Comparison of ENCODE assay signal across 10 mouse cellular contexts in the genomic region with DNA sequence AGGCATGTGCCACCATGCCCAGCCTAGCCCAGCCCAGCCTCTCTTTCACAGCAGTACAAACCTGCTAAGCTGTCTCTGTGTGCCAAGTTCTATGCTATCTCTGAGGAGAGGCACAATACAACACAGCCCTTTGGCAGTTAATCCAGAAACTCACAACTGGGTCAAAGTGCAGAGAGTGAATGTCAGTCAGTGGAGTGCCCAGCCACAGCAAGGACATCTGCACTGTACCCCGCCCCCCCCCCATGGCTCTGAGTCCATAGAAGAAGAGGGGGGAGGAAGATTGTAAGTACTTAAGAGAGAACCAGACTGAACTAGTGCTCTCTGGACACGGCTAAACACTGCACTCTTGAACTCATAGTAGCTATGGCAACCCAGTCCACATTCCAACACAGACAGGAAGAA. TPM values are rescaled to one million over a fixed set of nuclear protein-coding genes. Genes with fewer than 3 reads are reported as not detected.
DNase-seq lines count a peak whose midpoint lies in the region; ATAC-seq and TF ChIP-seq lines count a peak whose summit lies in the region.
"Had no signal": no experiment of that assay in that cellular context is flagged by ENCODE, and none has a peak within 500 bp of the region (broad histone marks: within the 10 kb centered on the region; RNA-seq: fewer than 3 reads in every experiment).

No protein-coding gene starts in this region.

- no peaks in the 10 kb centered on the region for H3K27me3 ChIP-seq in lung, embryonic 16.5 days (ENCODE audit: control insufficient read depth, insufficient read depth, low read depth, low read length)

- DNase-seq in adrenal gland, postnatal 10 days, result peak; percentile 23
- no peak for DNase-seq in adrenal gland, postnatal 4 days (ENCODE audit: low spot score in 2 of 2)
- DNase-seq in adrenal gland, postnatal 36 days, result peak; percentile 12 to 50
- peak; percentile 81 for DNase-seq in kidney, adult 11 months
- no peak for DNase-seq in spleen, postnatal 14 days (ENCODE audit: low spot score in 2 of 2)
- DNase-seq in layer of hippocampus, adult 2 months (ENCODE audit: low spot score in 2 of 2), result no peak
- no peak for DNase-seq in MN1 (ENCODE audit: low spot score)

- no peak overlapping the region for H3K9ac ChIP-seq in lung, embryonic 16.5 days (ENCODE audit: low read length)

- no peaks in the 10 kb centered on the region for H3K9me3 ChIP-seq in lung, embryonic 16.5 days (ENCODE audit: control insufficient read depth, low read length)

- H3K4me2 ChIP-seq in lung, embryonic 16.5 days (ENCODE audit: low read depth, low read length), result no peak overlapping the region

- H3K36me3 ChIP-seq in lung, embryonic 16.5 days (ENCODE audit: control insufficient read depth, insufficient read depth, low read length), result no peaks in the 10 kb centered on the region

- no peak overlapping the region for H3K27ac ChIP-seq in lung, embryonic 16.5 days (ENCODE audit: low read length)
- H3K27ac ChIP-seq in layer of hippocampus, adult 2 months, result no peak overlapping the region

- no peak overlapping the region for H3K4me3 ChIP-seq in lung, embryonic 16.5 days (ENCODE audit: low read length)
- no peak overlapping the region for H3K4me3 ChIP-seq in layer of hippocampus, adult 2 months

- peaks cover 6% of the 10 kb centered on the region for H3K4me1 ChIP-seq in lung, embryonic 16.5 days (replicated peaks; ENCODE audit: control insufficient read depth, insufficient read depth, low read length)

- peak; percentile 85 for ATAC-seq in lung, embryonic 16.5 days (ENCODE audit: low read depth)

- 26% methylated on average over 2 of the region's 2 CpGs for WGBS in lung, embryonic 16.5 days

- no peak for TF ChIP-seq CTCF in layer of hippocampus, adult 2 months (conservative IDR thresholded peaks at IDR 0.05)

RNA-seq across cellular contexts. Expression of a gene that starts 55.3 kb away (rescaled TPM):
- total RNA-seq in adrenal gland, postnatal 10 days (2021), result not detected
- not detected for total RNA-seq in adrenal gland, postnatal 4 days (2021)
- total RNA-seq in adrenal gland, postnatal 36 days (2021), result not detected
- not detected in 2 replicates for polyA plus RNA-seq in lung, embryonic 16.5 days (2015; fragmentation: Nextera tagmentation; extraction: Ambion mirVana)
- total RNA-seq in layer of hippocampus, adult 2 months (2021), result not detected
- total RNA-seq: gastrocnemius, postnatal 4 days; left cerebral cortex, postnatal 10 days had no signal

RNA-seq across cellular contexts. Expression of a gene that starts 57.4 kb away (rescaled TPM):
- total RNA-seq in adrenal gland, postnatal 10 days (2021), result 100 to 1,000 TPM; 138 to 212 TPM
- total RNA-seq in adrenal gland, postnatal 4 days (2021), result 10 to 100 TPM; 57.2 to 75.8 TPM
- total RNA-seq in adrenal gland, postnatal 36 days (2021), result 10 to 100 TPM; 21.2 to 75.7 TPM
- 57.3 and 58.4 TPM in 2 replicates for polyA plus RNA-seq in lung, embryonic 16.5 days (2015; fragmentation: Nextera tagmentation; extraction: Ambion mirVana)
- total RNA-seq in layer of hippocampus, adult 2 months (2021), result 10 to 100 TPM; 70.3 to 72.3 TPM

Comparison
In these comparisons a context has a peak if more than half of its experiments do, and no peak if none do; other contexts are left out.
1. DNase-seq: peak in adrenal gland, postnatal 10 days (single experiment), adrenal gland, postnatal 36 days (2 of 2) and kidney, adult 11 months (single experiment); none in adrenal gland, postnatal 4 days (0 of 2), spleen, postnatal 14 days (0 of 2), layer of hippocampus, adult 2 months (0 of 2) and MN1 (single experiment).